Mouse (Mus musculus): ENCODE results near the gene Ctxn2.

Gene Ctxn2

GRCm38 (mm10) chr2:125192905-125193304 is 56.4 kb downstream of the Ctxn2 start:
- no peak for DNase-seq (ENCODE audit: low read depth, low spot score)

GRCm38 (mm10) chr2:125196771-125197170 is 60.3 kb downstream of the Ctxn2 start:
- no peak for DNase-seq (ENCODE audit: low read depth, low spot score)

Measured in CD4-positive helper T cell, adult 2 months (primary cell).